Mouse (Mus musculus) limb, embryonic 11.5 days (tissue): ENCODE measurements around the gene Cep170. TPM values are rescaled to one million over a fixed set of nuclear protein-coding genes. Genes with fewer than 3 reads are reported as not detected.

Experiments
- ATAC-seq: fragments of 200-750 bp; cut with Nextera tagmentation; 2 replicates; pipeline ENCODE4 v1.8.0; 2017; ENCODE audit warnings: low read depth; ENCODE audit not compliant: insufficient number of reproducible peaks, low FRiP score, low TSS enrichment
- DNase-seq: peaks from one replicate; pipeline ENCODE4 v3.0.0-alpha.2; 2015; ENCODE audit warnings: low spot score
- H3K27ac ChIP-seq: fragments of 300-500 bp; sonication (generic); replicated peaks from 2 replicates; pipeline ENCODE4 v1.5.1; 2014; ENCODE audit warnings: low read depth, mild to moderate bottlenecking, low read length
- H3K27me3 ChIP-seq: fragments of 300-500 bp; sonication (generic); 2 replicates; pipeline ENCODE4 v1.6.1; 2014; ENCODE audit warnings: mild to moderate bottlenecking, low read length, mixed read lengths; ENCODE audit not compliant: control insufficient read depth, insufficient read depth
- H3K36me3 ChIP-seq: fragments of 300-500 bp; sonication (generic); 2 replicates; pipeline ENCODE4 v1.6.1; 2014; ENCODE audit warnings: mild to moderate bottlenecking, low read length, moderate library complexity, mixed read lengths; ENCODE audit not compliant: control insufficient read depth, insufficient read depth
- H3K4me1 ChIP-seq: fragments of 300-500 bp; sonication (generic); 2 replicates; pipeline ENCODE4 v1.6.1; 2014; ENCODE audit warnings: low read length, mixed read lengths; ENCODE audit not compliant: control insufficient read depth, insufficient read depth
- H3K4me2 ChIP-seq: fragments of 300-500 bp; sonication (generic); 2 replicates; pipeline ENCODE4 v1.6.1; 2014; ENCODE audit warnings: low read depth, mild to moderate bottlenecking, moderate library complexity; ENCODE audit not compliant: severe bottlenecking
- H3K4me3 ChIP-seq: fragments of 300-500 bp; sonication (generic); 2 replicates; pipeline ENCODE4 v1.5.1; 2014; ENCODE audit warnings: low read depth, low read length
- H3K9ac ChIP-seq: fragments of 300-500 bp; sonication (generic); 2 replicates; pipeline ENCODE4 v1.6.1; 2014; ENCODE audit warnings: mild to moderate bottlenecking, low read length
- H3K9me3 ChIP-seq: fragments of 300-500 bp; sonication (generic); 2 replicates; pipeline ENCODE4 v1.6.1; 2016; ENCODE audit warnings: low read length; ENCODE audit not compliant: control insufficient read depth
- WGBS: fragments of 180-500 bp; shearing (Covaris S2); extraction: QIAGEN DNeasy Blood & Tissue Kit; methylation state at CpG from one replicate; pipeline ENCODE4 v1.1.7; 2014; 5-methylcytosine and 5-hydroxymethylcytosine counted together
- polyA plus RNA-seq: library from polyadenylated mRNA; unstranded; fragments of >200 nt; fragmentation: Nextera tagmentation; extraction: Ambion mirVana; gene quantifications from 2 replicates; pipeline ENCODE4 v1.2.1, GENCODE M21; 2014

Gene Cep170
- 35.6 and 40.1 TPM in 2 replicates for polyA plus RNA-seq

GRCm38 (mm10) chr1:176814036-176814420 is at the start of gene Cep170:
TSS of gene Cep170 (minus strand) at chr1:176814067.
- H3K4me2 ChIP-seq, result peak within 1 kb of the TSS; percentile 58
- peaks cover 4% of the 10 kb centered on the region; the same call in 1 of the 2 replicates for H3K4me1 ChIP-seq
- ATAC-seq (peak; percentile 97), DNase-seq (peak; percentile 99)
- H3K27ac ChIP-seq, result peak within 1 kb of the TSS; percentile 94
- H3K4me3 ChIP-seq, result peak within 1 kb of the TSS; percentile 91
- H3K36me3 ChIP-seq, result no peaks in the 10 kb centered on the region
- peak within 1 kb of the TSS; percentile 93 for H3K9ac ChIP-seq
- H3K9me3 ChIP-seq, result no peaks in the 10 kb centered on the region
- H3K27me3 ChIP-seq, result no peaks in the 10 kb centered on the region
- under 1% methylated on average over 28 of the region's 28 CpGs for WGBS

- 60% methylated on average over 9 of the region's 9 CpGs for WGBS
- no peak overlapping the region for H3K27ac ChIP-seq
- H3K9me3 ChIP-seq, result no peaks in the 10 kb centered on the region
- no peak overlapping the region for H3K4me3 ChIP-seq
- H3K36me3 ChIP-seq, result no peaks in the 10 kb centered on the region
- no peaks in the 10 kb centered on the region for H3K4me1 ChIP-seq
- ATAC-seq, result no peak; the same call in 1 of the 2 replicates
- no peaks in the 10 kb centered on the region for H3K27me3 ChIP-seq
- H3K9ac ChIP-seq, result no peak overlapping the region
- H3K4me2 ChIP-seq, result no peak overlapping the region
- DNase-seq, result peak; percentile 71
These were observed 48.2 kb upstream of the Cep170 start for GRCm38 (mm10) chr1:176861981-176862644.

GRCm38 (mm10) chr1:176852813-176853590 is 39.1 kb upstream of the Cep170 start:
- H3K4me3 ChIP-seq, result no peak overlapping the region
- H3K9ac ChIP-seq, result no peak overlapping the region
- ATAC-seq, result no peak
- no peaks in the 10 kb centered on the region for H3K9me3 ChIP-seq
- no peaks in the 10 kb centered on the region for H3K36me3 ChIP-seq
- no peak overlapping the region for H3K4me2 ChIP-seq
- no peaks in the 10 kb centered on the region for H3K27me3 ChIP-seq
- WGBS, result 76% methylated on average over 9 of the region's 9 CpGs
- H3K4me1 ChIP-seq, result no peaks in the 10 kb centered on the region
- peak; percentile 17 for DNase-seq
- no peak overlapping the region for H3K27ac ChIP-seq

GRCm38 (mm10) chr1:176851401-176851800 is 37.5 kb upstream of the Cep170 start:
- H3K27me3 ChIP-seq, result no peaks in the 10 kb centered on the region
- H3K9me3 ChIP-seq, result no peaks in the 10 kb centered on the region
- no peaks in the 10 kb centered on the region for H3K36me3 ChIP-seq
- H3K4me1 ChIP-seq, result no peaks in the 10 kb centered on the region
- no peak overlapping the region for H3K4me3 ChIP-seq
- H3K4me2 ChIP-seq, result no peak overlapping the region
- H3K27ac ChIP-seq, result no peak overlapping the region
- no peak overlapping the region for H3K9ac ChIP-seq
- WGBS, result 92% methylated on average over 7 of the region's 7 CpGs
- ATAC-seq (no peak), DNase-seq (no peak)

- WGBS, result 85% methylated on average over 2 of the region's 2 CpGs
- no peak for ATAC-seq
- no peak for DNase-seq
These were observed 35.5 kb upstream of the Cep170 start for GRCm38 (mm10) chr1:176849377-176849776.

GRCm38 (mm10) chr1:176848613-176849290 is 34.9 kb upstream of the Cep170 start:
- Histone ChIP-seq H3K27me3 (no peaks in the 10 kb centered on the region), H3K4me3 (no peak overlapping the region), H3K36me3 (no peaks in the 10 kb centered on the region), H3K4me2 (no peak overlapping the region), H3K4me1 (no peaks in the 10 kb centered on the region), H3K27ac (no peak overlapping the region), H3K9me3 (no peaks in the 10 kb centered on the region), H3K9ac (no peak overlapping the region)
- WGBS, result 75% methylated on average over 11 of the region's 11 CpGs
- ATAC-seq (no peak), DNase-seq (no peak)

More at GRCm38 (mm10) chr1:176849377-176849776, 35.5 kb upstream of the Cep170 start:
- Histone ChIP-seq H3K4me1 (no peaks in the 10 kb centered on the region), H3K9ac (no peak overlapping the region), H3K4me3 (no peak overlapping the region), H3K4me2 (no peak overlapping the region), H3K27ac (no peak overlapping the region), H3K9me3 (no peaks in the 10 kb centered on the region), H3K27me3 (no peaks in the 10 kb centered on the region), H3K36me3 (no peaks in the 10 kb centered on the region)

GRCm38 (mm10) chr1:176847118-176847859 is 33.4 kb upstream of the Cep170 start:
- H3K27ac ChIP-seq, result no peak overlapping the region
- ATAC-seq, result no peak
- no peaks in the 10 kb centered on the region for H3K27me3 ChIP-seq
- DNase-seq, result no peak
- H3K9me3 ChIP-seq, result no peaks in the 10 kb centered on the region
- H3K36me3 ChIP-seq, result no peaks in the 10 kb centered on the region
- H3K9ac ChIP-seq, result no peak overlapping the region
- no peak overlapping the region for H3K4me2 ChIP-seq
- H3K4me3 ChIP-seq, result no peak overlapping the region
- no peaks in the 10 kb centered on the region for H3K4me1 ChIP-seq
- WGBS, result 85% methylated on average over 10 of the region's 10 CpGs
